Mouse (Mus musculus) hindlimb bud, embryonic 11.5 days (tissue): ENCODE results near the gene Grik5.
A peak's percentile ranks its signal among the peaks of the same experiment; 100 is the strongest.
"Not testable (repeated sequence)": the region's sequence is repeated elsewhere in the genome, so short reads cannot be mapped to it uniquely, and the experiment has no call there.

Experiments
- DNase-seq: peaks from one replicate; pipeline ENCODE4 v3.0.0-alpha.2; 2012; ENCODE audit warnings: low read depth, low spot score; ENCODE audit errors: extremely low spot score

Grik5 gene

GRCm38 (mm10) chr7:25080431-25080830 is 8.3 kb upstream of the Grik5 start:
- DNase-seq = no peak

- no peak for DNase-seq
Observed at GRCm38 (mm10) chr7:25079496-25080026, 7.4 kb upstream of the Grik5 start.

- no peak for DNase-seq
Observed at GRCm38 (mm10) chr7:25077414-25077755, 5.2 kb upstream of the Grik5 start.

- peak; percentile 91 for DNase-seq
Observed at GRCm38 (mm10) chr7:25076663-25077413, 4.7 kb upstream of the Grik5 start.

- DNase-seq = no peak
Observed at GRCm38 (mm10) chr7:25076296-25076662, 4.1 kb upstream of the Grik5 start.

- no peak for DNase-seq
Observed at GRCm38 (mm10) chr7:25073924-25074323, 1.8 kb upstream of the Grik5 start.

GRCm38 (mm10) chr7:25072716-25073390 is 707 bp upstream of the Grik5 start:
- DNase-seq = no peak

GRCm38 (mm10) chr7:25068724-25069123 is 3.4 kb downstream of the Grik5 start:
- no peak for DNase-seq

- DNase-seq = no peak
Observed at GRCm38 (mm10) chr7:25067909-25068656, 4.1 kb downstream of the Grik5 start.

- no peak for DNase-seq
Observed at GRCm38 (mm10) chr7:25067338-25067737, 4.8 kb downstream of the Grik5 start.

GRCm38 (mm10) chr7:25063900-25064299 is 8.2 kb downstream of the Grik5 start:
- DNase-seq = no peak

- no peak for DNase-seq
Observed at GRCm38 (mm10) chr7:25063346-25063745, 8.8 kb downstream of the Grik5 start.

GRCm38 (mm10) chr7:25058836-25059235 is 13.3 kb downstream of the Grik5 start:
- no peak for DNase-seq

GRCm38 (mm10) chr7:25058394-25058793 is 13.8 kb downstream of the Grik5 start:
- no peak for DNase-seq

- DNase-seq = no peak
Observed at GRCm38 (mm10) chr7:25057888-25058287, 14.3 kb downstream of the Grik5 start.

GRCm38 (mm10) chr7:25056951-25057350 is 15.2 kb downstream of the Grik5 start:
- no peak for DNase-seq

- no peak for DNase-seq
Observed at GRCm38 (mm10) chr7:25052587-25052986, 19.6 kb downstream of the Grik5 start.

GRCm38 (mm10) chr7:25049295-25049930 is 22.7 kb downstream of the Grik5 start:
- no peak for DNase-seq

- no peak for DNase-seq
Observed at GRCm38 (mm10) chr7:25047363-25047762, 24.8 kb downstream of the Grik5 start.

GRCm38 (mm10) chr7:25044599-25044998 is 27.5 kb downstream of the Grik5 start:
- not testable (repeated sequence) for DNase-seq

- no peak for DNase-seq
Observed at GRCm38 (mm10) chr7:25041921-25042320, 30.2 kb downstream of the Grik5 start.
